Mouse (Mus musculus) liver, adult 2 months (tissue): ENCODE results near the gene Rasgef1a.

ENCODE experiments used
- CTCF ChIP-seq: fragments of 200-500 bp; IDR thresholded peaks from 2 replicates; pipeline ENCODE4 v1.5.1; 2011; ENCODE audit warnings: low read depth, low read length, control low read depth
- POLR2A ChIP-seq: fragments of 200-500 bp; IDR thresholded peaks from 2 replicates; pipeline ENCODE4 v1.6.1; 2011; ENCODE audit warnings: low read length, control low read depth; ENCODE audit not compliant: insufficient read depth; ENCODE audit errors: extremely low read depth

- TF ChIP-seq POLR2A (no peak), CTCF (no peak)
These were observed 86.6 kb downstream of the Rasgef1a start for GRCm38 (mm10) chr6:118097765-118098365.
